Mouse (Mus musculus) thymus, adult 2 months (tissue): ENCODE measurements around the gene Wfikkn2. TPM values are rescaled to one million over a fixed set of nuclear protein-coding genes. Genes with fewer than 3 reads are reported as not detected.
"Not testable (repeated sequence)": the region's sequence is repeated elsewhere in the genome, so short reads cannot be mapped to it uniquely, and the experiment has no call there.

Experiments
- DNase-seq: peaks from one replicate; pipeline ENCODE4 v3.0.0; 2021
- H3K27ac ChIP-seq: fragments of 200-500 bp; 2 replicates; pipeline ENCODE4 v1.5.1; 2012; ENCODE audit warnings: low read length, control low read depth; ENCODE audit not compliant: control insufficient read depth, insufficient read depth
- H3K27me3 ChIP-seq: fragments of 200-500 bp; 2 replicates; pipeline ENCODE4 v1.6.1; 2012; ENCODE audit warnings: mild to moderate bottlenecking, low read length, moderate library complexity, mixed read lengths; ENCODE audit not compliant: control insufficient read depth, insufficient read depth
- H3K36me3 ChIP-seq: fragments of 200-500 bp; 2 replicates; pipeline ENCODE4 v1.6.1; 2012; ENCODE audit warnings: mild to moderate bottlenecking, low read length, moderate library complexity; ENCODE audit not compliant: control insufficient read depth, insufficient read depth
- H3K4me1 ChIP-seq: fragments of 200-500 bp; replicated peaks from 2 replicates; pipeline ENCODE4 v1.6.1; 2012; ENCODE audit warnings: low read length; ENCODE audit not compliant: control insufficient read depth, insufficient read depth
- H3K4me3 ChIP-seq: fragments of 200-500 bp; 2 replicates; pipeline ENCODE4 v1.5.1; 2012; ENCODE audit warnings: mild to moderate bottlenecking, low read length, control low read depth, moderate library complexity; ENCODE audit not compliant: control insufficient read depth, insufficient read depth
- CTCF ChIP-seq: fragments of 200-500 bp; IDR thresholded peaks from 2 replicates; pipeline ENCODE4 v1.5.1; 2012; ENCODE audit warnings: mild to moderate bottlenecking, control low read depth, low read length, moderate library complexity, borderline replicate concordance; ENCODE audit not compliant: control insufficient read depth, poor library complexity, insufficient read depth; ENCODE audit errors: extremely low read depth
- POLR2A ChIP-seq: fragments of 200-500 bp; IDR thresholded peaks from 2 replicates; pipeline ENCODE4 v1.6.1; 2012; ENCODE audit warnings: mild to moderate bottlenecking, low read length, control low read depth, moderate library complexity; ENCODE audit not compliant: control insufficient read depth, poor library complexity, insufficient read depth; ENCODE audit errors: extremely low read depth
- WGBS: fragments of 180-500 bp; shearing (Covaris S2); methylation state at CpG from one replicate; pipeline ENCODE4 v1.1.7; 2018; 5-methylcytosine and 5-hydroxymethylcytosine counted together
- polyA plus RNA-seq: library from polyadenylated mRNA; depleted of rRNA; stranded (reverse); fragments of >200 nt; gene quantifications from 2 replicates; pipeline ENCODE4 v1.2.3, GENCODE M21; 2012

Wfikkn2 gene
- polyA plus RNA-seq, 1 experiment: 34.4 TPM

- Histone ChIP-seq H3K4me1 (peaks cover 12% of the 10 kb centered on the region; the same call in 1 of the 2 replicates), H3K27ac (no peak overlapping the region), H3K27me3 (no peaks in the 10 kb centered on the region), H3K36me3 (no peaks in the 10 kb centered on the region), H3K4me3 (no peak overlapping the region)
- WGBS: 96% methylated on average over 21 of the region's 21 CpGs
- no peak for DNase-seq
- TF ChIP-seq POLR2A: no peak
- TF ChIP-seq CTCF: no peak
Measured at GRCm38 (mm10) chr11:94272960-94273927, 27.4 kb upstream of the Wfikkn2 start.

GRCm38 (mm10) chr11:94271015-94271414, 25.2 kb upstream of the Wfikkn2 start:
- H3K36me3 ChIP-seq: no peaks in the 10 kb centered on the region

GRCm38 (mm10) chr11:94269906-94270305, 24.1 kb upstream of the Wfikkn2 start:
- Histone ChIP-seq H3K36me3 (no peaks in the 10 kb centered on the region), H3K27ac (no peak overlapping the region), H3K27me3 (no peaks in the 10 kb centered on the region), H3K4me3 (no peak overlapping the region), H3K4me1 (peaks cover 5% of the 10 kb centered on the region; the same call in 1 of the 2 replicates)
- DNase-seq: no peak
- TF ChIP-seq CTCF: no peak
- no peak for TF ChIP-seq POLR2A
- 98% methylated on average over 7 of the region's 7 CpGs for WGBS

More at GRCm38 (mm10) chr11:94271015-94271414, 25.2 kb upstream of the Wfikkn2 start:
- Histone ChIP-seq H3K4me1 (peaks cover 5% of the 10 kb centered on the region; the same call in 1 of the 2 replicates), H3K27ac (no peak overlapping the region), H3K4me3 (no peak overlapping the region), H3K27me3 (no peaks in the 10 kb centered on the region)
- WGBS: 66% methylated on average over 2 of the region's 2 CpGs
- DNase-seq: no peak
- TF ChIP-seq CTCF (no peak), POLR2A (no peak)

- H3K4me1 ChIP-seq: peaks cover 5% of the 10 kb centered on the region; the same call in 1 of the 2 replicates
- no peak overlapping the region for H3K4me3 ChIP-seq
- no peak for DNase-seq
- H3K27me3 ChIP-seq: no peaks in the 10 kb centered on the region
- TF ChIP-seq POLR2A: no peak
- TF ChIP-seq CTCF: no peak
- no peak overlapping the region for H3K27ac ChIP-seq
- H3K36me3 ChIP-seq: no peaks in the 10 kb centered on the region
Measured at GRCm38 (mm10) chr11:94268761-94269160, 23.0 kb upstream of the Wfikkn2 start.

- H3K27ac ChIP-seq, H3K4me3 ChIP-seq, H3K27me3 ChIP-seq, DNase-seq, H3K36me3 ChIP-seq, H3K4me1 ChIP-seq: not testable (repeated sequence)
- WGBS: 34% methylated on average over 3 of the region's 3 CpGs
Measured at GRCm38 (mm10) chr11:94266155-94266554, 20.4 kb upstream of the Wfikkn2 start.

- Histone ChIP-seq H3K27ac (no peak overlapping the region), H3K4me3 (no peak overlapping the region; the same call in 1 of the 2 replicates), H3K36me3 (no peaks in the 10 kb centered on the region), H3K4me1 (peaks cover 5% of the 10 kb centered on the region; the same call in 1 of the 2 replicates), H3K27me3 (no peaks in the 10 kb centered on the region)
- no peak for TF ChIP-seq POLR2A
- TF ChIP-seq CTCF: no peak
- DNase-seq: no peak
- 9% methylated on average over 18 of the region's 18 CpGs for WGBS
Measured at GRCm38 (mm10) chr11:94265134-94265785, 19.5 kb upstream of the Wfikkn2 start.
